ENCODE assay signal across 16 mouse cellular contexts in genomic region chr14:21515505-21515904, GRCm38 (mm10).
"Had no signal": no experiment of that assay in that cellular context is flagged by ENCODE, and none has a peak within 500 bp of the region (broad histone marks: within the 10 kb centered on the region; RNA-seq: fewer than 3 reads in every experiment).

No protein-coding gene starts in this region.

- H3K27ac ChIP-seq: kidney, postnatal 0 days; left cerebral cortex, adult 2 months; limb, embryonic 10.5 days; midbrain, embryonic 15.5 days; stomach, embryonic 15.5 days had no signal

- H3K27me3 ChIP-seq: midbrain, embryonic 15.5 days; stomach, embryonic 15.5 days had no signal

- H3K4me2 ChIP-seq: liver, embryonic 11.5 days; lung, embryonic 14.5 days; midbrain, embryonic 11.5 days; midbrain, embryonic 15.5 days; stomach, embryonic 15.5 days had no signal

- H3K4me3 ChIP-seq: left cerebral cortex, adult 2 months; limb, embryonic 10.5 days; midbrain, embryonic 15.5 days; stomach, embryonic 15.5 days had no signal

- DNase-seq: kidney, adult 11 months; kidney, adult 9 months; kidney, postnatal 36 days; lung, embryonic 14.5 days; lung, postnatal 10 days; lung, postnatal 4 days; right cerebral cortex, postnatal 4 days; spleen, adult 18-20 months; thymus, postnatal 4 days had no signal

- H3K9me3 ChIP-seq: limb, embryonic 10.5 days; midbrain, embryonic 15.5 days; stomach, embryonic 15.5 days had no signal

- H3K4me1 ChIP-seq: stomach, embryonic 15.5 days had no signal
